8 mouse cellular contexts compared by ENCODE assay signal in the genomic region with DNA sequence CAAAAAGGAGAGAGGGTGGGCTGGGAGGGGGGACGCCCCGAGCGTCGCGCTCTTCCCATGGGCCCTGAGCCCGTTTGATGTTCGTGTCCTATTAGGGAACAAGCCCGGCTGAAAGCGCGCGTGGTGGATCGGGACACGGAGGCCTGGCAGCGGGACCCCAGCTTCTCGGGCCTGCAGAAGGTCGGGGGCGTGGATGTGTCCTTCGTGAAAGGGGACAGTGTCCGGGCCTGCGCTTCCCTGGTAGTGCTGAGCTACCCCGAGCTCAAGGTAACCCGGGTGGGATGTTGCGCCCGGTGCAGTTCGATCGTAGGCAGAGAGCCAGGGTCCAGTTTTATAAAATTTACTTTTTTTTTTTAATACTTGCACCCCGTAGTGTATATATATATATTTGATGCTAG. TPM values are rescaled to one million over a fixed set of nuclear protein-coding genes. Genes with fewer than 3 reads are reported as not detected.
DNase-seq lines count a peak whose midpoint lies in the region; ATAC-seq lines count a peak whose summit lies in the region.

No protein-coding gene starts in this region.

- peak overlapping the region; percentile 87 for H3K4me3 ChIP-seq in heart, embryonic 10.5 days
- H3K4me3 ChIP-seq in liver, embryonic 12.5 days, result peak overlapping the region; percentile 85

- H3K4me2 ChIP-seq in liver, embryonic 12.5 days, result peak overlapping the region; percentile 94

- no peak for DNase-seq in heart, embryonic 10.5 days (ENCODE audit: low spot score)
- no peak for DNase-seq in heart, adult 18-20 months
- DNase-seq in urinary bladder, postnatal 14 days (ENCODE audit: low spot score), result peak; percentile 20
- DNase-seq in urinary bladder, postnatal 10 days (ENCODE audit: low spot score), result no peak
- no peak for DNase-seq in embryo, embryonic 9.5 days (ENCODE audit: extremely low spot score)
- DNase-seq in adipocyte (ENCODE audit: low spot score), result no peak
- DNase-seq in right cerebral cortex, postnatal 14 days, result no peak

- no peaks in the 10 kb centered on the region for H3K9me3 ChIP-seq in heart, embryonic 10.5 days
- H3K9me3 ChIP-seq in liver, embryonic 12.5 days (replicated peaks), result no peaks in the 10 kb centered on the region

- 0 out of 2 replicates have a peak, but pooled peaks cover 10% of the 10 kb centered on the region for H3K27me3 ChIP-seq in heart, embryonic 10.5 days (ENCODE audit: insufficient read depth, poor library complexity, severe bottlenecking)
- H3K27me3 ChIP-seq in liver, embryonic 12.5 days (replicated peaks), result no peaks in the 10 kb centered on the region

- H3K27ac ChIP-seq in heart, embryonic 10.5 days, result peak overlapping the region; percentile 99
- peak overlapping the region; percentile 76 for H3K27ac ChIP-seq in liver, embryonic 12.5 days

- H3K4me1 ChIP-seq in heart, embryonic 10.5 days, result peaks cover 19% of the 10 kb centered on the region
- peaks cover 26% of the 10 kb centered on the region for H3K4me1 ChIP-seq in liver, embryonic 12.5 days

- peaks cover 31% of the 10 kb centered on the region for H3K36me3 ChIP-seq in heart, embryonic 10.5 days
- peaks cover 12% of the 10 kb centered on the region; the same call in 1 of the 2 replicates for H3K36me3 ChIP-seq in liver, embryonic 12.5 days

- H3K9ac ChIP-seq in liver, embryonic 12.5 days, result peak overlapping the region; percentile 81

- WGBS in heart, embryonic 10.5 days, result 6% methylated on average over 27 of the region's 27 CpGs
- 5% methylated on average over 27 of the region's 27 CpGs for WGBS in liver, embryonic 12.5 days (ENCODE audit: insufficient replicate concordance)

- ATAC-seq in liver, embryonic 12.5 days, result no peak; the same call in 1 of the 2 replicates

RNA-seq across cellular contexts. Expression of gene Endov, which starts 0.5 kb away (rescaled TPM):
- polyA plus RNA-seq in heart, embryonic 10.5 days (2016; fragmentation: Nextera tagmentation; extraction: Ambion mirVana), result 16.2 and 17.2 TPM in 2 replicates
- total RNA-seq in heart, adult 18-20 months (2021), result 1 to 10 TPM; 7.0 to 7.5 TPM
- 7.9 and 10.5 TPM in 2 replicates for polyA plus RNA-seq in liver, embryonic 12.5 days (2016; fragmentation: Nextera tagmentation; extraction: Ambion mirVana)

RNA-seq across cellular contexts. Expression of gene Nptx1, which starts 55.9 kb away (rescaled TPM):
- 0.49 and 0.88 TPM in 2 replicates for polyA plus RNA-seq in heart, embryonic 10.5 days (2016; fragmentation: Nextera tagmentation; extraction: Ambion mirVana)
- under 1 TPM; 0.07 to 0.13 TPM for total RNA-seq in heart, adult 18-20 months (2021)
- polyA plus RNA-seq in liver, embryonic 12.5 days (2016; fragmentation: Nextera tagmentation; extraction: Ambion mirVana), result 0.04 and 0.06 TPM in 2 replicates
